Mouse (Mus musculus): Measurements from ENCODE around the gene Etv3.
A peak's percentile ranks its signal among the peaks of the same experiment; 100 is the strongest.
"Not testable (repeated sequence)": the region's sequence is repeated elsewhere in the genome, so short reads cannot be mapped to it uniquely, and the experiment has no call there.

Gene Etv3

GRCm38 (mm10) chr3:87521126-87521525, 4.1 kb upstream of the Etv3 start:
- no peak for DNase-seq (ENCODE audit: low read depth)

DNA sequence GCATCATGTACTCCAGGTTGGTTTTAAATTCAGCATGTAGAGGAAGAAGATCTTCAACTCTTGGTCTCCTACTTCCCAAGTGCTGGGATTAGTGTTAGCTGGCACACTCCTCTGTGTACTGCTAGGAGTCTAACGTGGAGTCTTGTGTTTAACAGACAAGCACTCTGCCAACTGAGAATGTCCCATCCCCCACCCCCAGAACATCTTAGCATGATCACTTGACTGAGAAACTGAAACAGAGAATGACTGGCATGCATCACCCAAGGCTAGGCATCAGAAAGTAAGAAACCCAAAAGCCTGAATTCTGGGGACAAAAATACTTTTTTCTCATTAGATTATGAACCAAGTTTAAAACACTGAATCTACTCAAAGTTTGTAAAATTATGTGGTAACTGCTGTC, 3.4 kb upstream of the Etv3 start:
- no peak for DNase-seq (ENCODE audit: low read depth)

DNA sequence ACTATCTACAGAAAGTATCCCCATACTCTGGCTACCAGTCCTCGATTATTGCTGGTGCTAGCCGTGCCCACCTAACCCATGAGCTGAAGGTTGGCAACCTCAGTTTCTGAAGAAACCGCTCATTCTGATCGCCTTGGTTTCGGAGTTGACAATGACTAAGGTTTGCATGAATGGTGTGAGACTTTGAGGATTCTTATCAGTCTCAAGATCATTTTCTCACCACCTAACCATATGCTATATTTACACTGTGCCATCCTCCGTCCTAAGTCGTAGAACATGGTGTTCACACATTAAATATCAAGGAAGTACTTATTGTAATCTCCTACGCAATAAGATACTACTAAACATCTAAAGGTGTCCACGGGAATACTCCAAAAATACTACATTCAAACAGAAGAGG, 1.5 kb upstream of the Etv3 start:
- DNase-seq (ENCODE audit: low read depth): no peak

DNA sequence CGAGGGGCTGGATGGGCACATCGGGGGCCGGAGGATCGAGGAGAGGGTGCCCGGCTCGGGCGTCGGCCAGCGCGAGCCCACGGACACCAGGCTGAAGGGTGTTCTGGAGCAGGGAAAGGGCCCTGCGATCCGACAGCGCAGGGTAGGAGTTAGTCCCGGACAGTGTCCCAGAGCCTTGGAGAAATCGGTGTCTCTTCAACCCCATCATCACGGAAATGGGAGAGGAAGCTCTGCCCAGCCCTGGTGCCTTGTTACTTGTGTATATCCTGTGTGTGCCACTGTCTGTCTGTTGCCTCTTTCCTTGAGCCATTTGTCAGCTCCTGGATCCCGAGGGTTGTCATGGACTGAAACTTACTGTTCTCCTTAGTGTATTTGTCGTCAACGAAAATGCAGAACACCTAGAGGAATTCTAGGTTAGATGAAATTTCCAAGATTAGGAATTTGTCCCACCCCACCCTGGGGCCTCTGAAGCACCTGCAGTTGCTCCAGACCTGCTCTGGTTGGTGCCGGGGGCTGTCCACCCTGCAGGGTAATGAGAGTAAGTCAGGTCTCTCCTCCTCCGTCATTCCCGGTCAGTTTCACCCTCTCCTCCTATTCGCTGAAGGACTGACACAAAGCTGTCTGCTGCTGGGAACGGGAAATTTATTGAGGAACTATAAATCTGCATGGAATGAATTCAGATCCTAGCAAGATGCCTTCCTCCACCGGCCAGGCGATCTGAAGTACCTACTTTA, 797 bp downstream of the Etv3 start:
- peak; percentile 36 for DNase-seq (ENCODE audit: low read depth)

DNA sequence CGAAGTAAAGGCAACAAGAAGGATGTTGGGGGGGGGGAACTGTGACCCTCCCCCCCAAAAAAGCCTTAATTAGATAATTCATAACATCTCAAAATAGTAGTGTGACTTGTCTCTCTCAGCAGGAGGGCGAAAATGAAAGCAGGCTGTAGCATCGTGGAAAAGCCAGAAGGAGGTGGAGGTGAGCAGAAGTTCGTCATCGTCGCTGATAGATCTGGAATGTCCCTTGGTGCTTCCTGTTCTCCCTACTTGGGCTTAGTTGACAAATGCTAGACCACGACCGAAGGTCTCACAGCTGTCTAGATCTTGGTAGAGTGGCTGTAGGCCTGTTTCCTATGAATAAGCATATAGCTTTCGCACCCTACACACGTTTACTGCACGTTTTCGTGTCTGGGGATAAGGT, 1.9 kb downstream of the Etv3 start:
- peak; percentile 46 for DNase-seq (ENCODE audit: low read depth)

GRCm38 (mm10) chr3:87528021-87528420, 2.8 kb downstream of the Etv3 start:
- no peak for DNase-seq (ENCODE audit: low read depth)

GRCm38 (mm10) chr3:87528841-87529240, 3.6 kb downstream of the Etv3 start:
- peak; percentile 67 for DNase-seq (ENCODE audit: low read depth)

DNA sequence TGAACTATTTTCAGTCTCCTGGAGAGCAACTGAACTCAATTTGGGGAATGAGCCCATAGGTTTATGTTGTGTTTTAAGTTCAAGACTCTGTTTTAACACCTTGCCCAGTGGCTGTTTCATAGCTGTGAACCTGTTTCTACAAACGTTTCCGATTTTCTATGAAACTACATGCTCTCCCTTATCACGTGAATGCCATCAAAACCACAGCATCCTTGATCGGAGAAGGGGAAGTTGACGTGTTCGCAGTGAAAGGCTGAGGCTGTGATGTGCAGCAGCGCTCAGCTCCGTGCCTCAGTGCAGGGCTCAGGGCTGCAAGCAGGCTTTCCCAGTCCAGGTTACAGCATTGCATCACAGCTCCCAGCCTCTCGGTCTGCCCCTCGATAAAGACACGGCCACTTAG, 4.4 kb downstream of the Etv3 start:
- peak; percentile 97 for DNase-seq (ENCODE audit: low read depth)

DNA sequence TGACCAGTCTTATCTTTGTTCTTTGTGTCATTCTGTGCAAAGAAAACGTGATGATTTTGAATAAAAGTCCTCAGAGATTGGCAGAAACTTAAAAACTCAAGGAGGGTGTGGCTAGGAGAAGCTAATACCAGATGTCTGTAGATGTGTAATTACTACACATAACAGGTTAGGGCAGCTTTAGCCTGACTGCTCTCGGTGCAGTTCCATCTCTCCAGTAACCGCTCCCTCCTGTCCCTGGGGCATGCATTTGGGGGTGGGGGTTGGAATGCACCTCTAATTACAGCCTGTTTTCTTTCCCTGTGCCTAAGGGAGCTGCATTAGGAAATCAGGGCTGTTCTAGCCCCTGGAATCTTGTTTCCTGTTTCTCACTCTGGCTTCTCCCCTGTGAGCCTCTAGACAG, 5.0 kb downstream of the Etv3 start:
- no peak for DNase-seq (ENCODE audit: low read depth)

GRCm38 (mm10) chr3:87533667-87534378, 8.6 kb downstream of the Etv3 start:
- no peak for DNase-seq (ENCODE audit: low read depth)

DNA sequence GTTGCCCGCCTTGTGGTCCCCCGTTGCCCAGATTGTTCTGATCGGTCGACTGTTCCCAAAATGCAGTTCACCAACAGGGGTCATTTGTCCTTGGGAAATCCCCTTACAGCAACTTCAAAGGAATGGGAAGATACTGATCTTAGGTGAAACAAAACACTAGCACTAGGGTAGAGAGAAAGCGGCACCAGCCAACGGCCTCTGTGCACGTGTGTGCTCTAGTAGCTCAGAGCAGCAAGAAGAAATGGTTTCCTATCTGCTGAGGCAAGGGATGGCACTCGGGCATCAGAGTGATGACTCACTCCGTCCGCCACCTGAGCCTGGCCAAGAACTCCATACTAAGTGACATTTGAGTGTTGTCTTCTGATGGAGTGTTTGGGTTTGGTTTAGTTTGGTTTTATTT, 12.8 kb downstream of the Etv3 start:
- DNase-seq (ENCODE audit: low read depth): peak; percentile 44

DNA sequence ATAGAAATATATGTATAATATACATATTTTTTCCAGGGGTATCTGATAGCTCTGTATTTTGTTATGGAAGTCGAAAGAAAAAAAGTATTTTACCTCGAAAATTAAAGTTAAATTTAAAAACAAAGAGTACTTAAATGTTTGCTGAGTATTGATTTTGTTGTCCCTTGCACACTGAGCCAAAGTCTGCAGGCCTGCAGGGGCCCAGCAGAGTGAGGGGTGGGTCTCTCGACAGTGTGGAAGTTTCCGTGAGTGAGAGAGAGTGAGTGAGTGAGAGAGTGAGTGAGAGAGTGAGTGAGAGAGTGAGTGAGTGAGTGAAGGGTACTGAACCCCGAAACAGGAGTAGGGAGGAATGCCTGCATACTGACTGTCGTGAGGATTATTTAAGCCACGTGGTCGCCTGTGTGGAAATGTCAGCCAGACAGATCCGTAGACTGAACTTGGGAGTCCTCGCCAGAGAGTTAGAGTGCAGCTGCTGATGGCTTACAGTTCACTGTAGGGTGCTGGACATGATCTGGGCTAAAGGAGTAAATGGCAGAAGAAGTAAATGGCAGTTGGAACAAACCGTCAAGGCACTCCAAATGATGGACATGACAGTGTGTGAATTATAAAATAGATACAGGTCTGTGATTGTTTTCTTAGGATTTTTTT, 14.9 kb downstream of the Etv3 start:
- no peak for DNase-seq (ENCODE audit: low read depth)

DNA sequence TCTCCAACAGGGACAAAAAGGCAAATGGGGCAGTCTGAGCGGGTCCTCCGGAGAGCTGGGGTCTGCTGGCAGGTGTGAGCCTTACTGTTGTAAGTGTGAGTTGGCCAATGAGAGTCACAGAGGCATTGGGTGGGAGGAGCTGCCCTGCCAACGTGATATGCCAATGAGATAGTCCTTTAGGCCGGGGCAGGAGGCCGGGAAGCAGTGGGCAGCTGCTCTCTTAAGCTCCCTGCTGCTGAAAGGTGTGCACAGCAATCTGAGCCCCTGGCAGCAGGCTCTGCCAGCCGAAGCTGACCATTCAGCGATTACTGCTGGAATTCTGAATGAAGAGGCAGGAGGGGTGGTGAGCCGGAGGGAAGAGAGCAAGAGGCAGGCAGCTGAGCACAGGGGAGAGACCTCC, 15.5 kb downstream of the Etv3 start:
- no peak for DNase-seq (ENCODE audit: low read depth)

DNA sequence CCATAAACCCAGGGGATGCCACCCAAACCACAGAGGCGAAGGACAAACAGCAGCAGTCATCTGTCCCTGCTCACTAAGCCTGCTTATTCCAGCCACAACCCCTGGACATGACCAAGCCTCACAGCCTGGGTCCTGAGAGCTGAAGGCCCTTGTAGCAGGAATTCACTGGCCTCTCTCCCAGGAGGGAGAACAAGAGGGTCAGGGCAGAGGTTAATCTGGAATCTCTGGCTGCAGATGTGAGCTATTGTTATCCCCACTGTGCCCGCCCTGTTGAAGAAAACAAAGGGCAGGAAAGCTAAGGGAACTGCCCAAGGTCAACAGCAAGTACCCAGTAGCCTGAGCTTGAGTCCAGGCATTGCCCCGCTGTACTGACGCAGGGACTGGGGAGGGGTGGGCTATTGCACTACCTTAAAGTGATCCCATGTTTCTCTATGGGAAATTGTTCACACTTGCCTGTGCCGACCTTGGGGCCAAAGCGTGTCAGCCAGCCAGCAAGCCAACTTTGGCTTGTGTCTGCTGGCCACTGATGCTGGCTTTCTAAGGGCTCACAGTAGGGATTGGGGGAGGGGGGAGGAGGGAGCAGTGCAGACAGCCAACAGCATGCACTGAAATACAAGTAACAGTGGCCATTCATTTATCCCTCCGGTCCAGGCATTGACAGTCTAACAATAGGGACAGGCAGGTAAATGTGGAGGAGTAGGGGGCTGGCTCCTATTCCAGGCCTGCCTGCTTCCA, 17.4 kb downstream of the Etv3 start:
- DNase-seq (ENCODE audit: low read depth): no peak

- DNase-seq (ENCODE audit: low read depth): no peak
These were observed 20.3 kb downstream of the Etv3 start for GRCm38 (mm10) chr3:87545554-87545953.

DNA sequence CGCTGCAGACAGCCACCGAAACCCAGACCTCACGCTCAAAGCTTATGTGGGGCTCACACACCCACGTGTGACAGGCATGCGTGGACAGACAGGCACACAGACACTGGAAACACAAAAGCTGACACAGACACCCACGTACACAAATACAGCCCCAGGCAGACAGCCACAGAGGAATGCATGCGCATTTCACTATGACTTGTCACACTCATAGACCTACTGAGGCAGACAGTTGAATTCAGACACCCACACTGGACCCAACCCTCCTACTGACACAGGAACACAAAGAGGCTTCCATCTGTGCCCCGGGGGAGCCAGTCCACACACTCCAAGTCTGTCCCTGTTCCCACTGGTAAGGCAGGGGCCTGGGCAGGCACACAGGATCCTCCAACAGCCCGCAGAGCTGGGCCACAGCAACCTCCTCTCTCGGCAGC, 21.1 kb downstream of the Etv3 start:
- no peak for DNase-seq (ENCODE audit: low read depth)

DNA sequence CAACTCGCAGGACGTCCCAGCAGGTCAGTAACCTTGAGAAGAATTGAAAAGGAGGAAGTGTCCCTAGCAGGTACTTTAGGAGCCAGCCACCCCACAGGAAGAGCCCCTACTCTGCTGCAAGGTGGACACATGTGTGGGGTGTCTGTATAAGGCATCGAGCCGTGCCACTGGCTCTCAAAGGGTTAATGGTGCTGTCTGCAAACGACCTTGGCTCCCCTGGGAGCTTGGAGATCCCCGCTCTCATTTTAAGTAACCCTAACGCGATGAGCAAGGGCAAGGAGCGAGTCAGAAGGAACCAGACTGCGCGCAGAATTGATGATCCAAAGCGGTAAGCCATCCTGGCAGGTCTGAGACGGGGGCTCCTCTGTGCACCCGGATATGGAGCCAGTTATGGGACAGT, 24.7 kb downstream of the Etv3 start:
- DNase-seq (ENCODE audit: low read depth): no peak

GRCm38 (mm10) chr3:87552327-87552726, 27.1 kb downstream of the Etv3 start:
- no peak for DNase-seq (ENCODE audit: low read depth)

GRCm38 (mm10) chr3:87553196-87553935, 28.2 kb downstream of the Etv3 start:
- no peak for DNase-seq (ENCODE audit: low read depth)

GRCm38 (mm10) chr3:87554859-87555258, 29.7 kb downstream of the Etv3 start:
- not testable (repeated sequence) for DNase-seq (ENCODE audit: low read depth)

- no peak for DNase-seq (ENCODE audit: low read depth)
These were observed 30.9 kb downstream of the Etv3 start for GRCm38 (mm10) chr3:87556109-87556531.
